Mouse (Mus musculus): ENCODE data around the gene Sucnr1. TPM values are rescaled to one million over a fixed set of nuclear protein-coding genes. Genes with fewer than 3 reads are reported as not detected.

Sucnr1 gene
- not detected in 2 replicates for polyA plus RNA-seq (2021; fragmentation: Nextera tagmentation)
- long read RNA-seq, experiment 1: 0 reads
- long read RNA-seq, experiment 2: 0 reads

GRCm38 (mm10) chr3:60081648-60082047, at the start of gene Sucnr1:
TSS of gene Sucnr1 (plus strand) at chr3:60081869.

Other genes with a start within 250 kb of the Sucnr1 start
- not detected in 2 replicates for gene Gm8298, start 220.8 kb upstream of the Sucnr1 start, polyA plus RNA-seq (2021; fragmentation: Nextera tagmentation)
- gene C130079G13Rik, start 156.7 kb upstream of the Sucnr1 start, polyA plus RNA-seq (2021; fragmentation: Nextera tagmentation): not detected in 2 replicates
- not detected in 2 replicates for gene Aadacl2, start 75.1 kb upstream of the Sucnr1 start, polyA plus RNA-seq (2021; fragmentation: Nextera tagmentation)
- not detected in 2 replicates for gene Aadac, start 56.2 kb upstream of the Sucnr1 start, polyA plus RNA-seq (2021; fragmentation: Nextera tagmentation)